Mouse (Mus musculus) neural tube, embryonic 15.5 days (tissue): ENCODE measurements around the gene Celf2. TPM values are rescaled to one million over a fixed set of nuclear protein-coding genes. Genes with fewer than 3 reads are reported as not detected.

Experiments used
- ATAC-seq: fragments of 200-750 bp; cut with Nextera tagmentation; 2 replicates; pipeline ENCODE4 v1.8.0; 2017; ENCODE audit warnings: mild to moderate bottlenecking, moderate TSS enrichment, moderate library complexity; ENCODE audit not compliant: low FRiP score
- H3K27ac ChIP-seq: fragments of 300-500 bp; sonication (generic); replicated peaks from 2 replicates; pipeline ENCODE4 v1.5.1; 2015; ENCODE audit warnings: mild to moderate bottlenecking, inconsistent platforms
- H3K27me3 ChIP-seq: fragments of 300-500 bp; sonication (generic); replicated peaks from 2 replicates; pipeline ENCODE4 v1.6.1; 2015; ENCODE audit warnings: inconsistent platforms
- H3K36me3 ChIP-seq: fragments of 300-500 bp; sonication (generic); 2 replicates; pipeline ENCODE4 v1.6.1; 2015; ENCODE audit warnings: inconsistent platforms
- H3K4me1 ChIP-seq: fragments of 300-500 bp; sonication (generic); 2 replicates; pipeline ENCODE4 v1.6.1; 2015; ENCODE audit warnings: inconsistent platforms
- H3K4me2 ChIP-seq: fragments of 300-500 bp; sonication (generic); 2 replicates; pipeline ENCODE4 v1.6.1; 2015; ENCODE audit warnings: inconsistent platforms, mild to moderate bottlenecking, moderate library complexity
- H3K4me3 ChIP-seq: fragments of 300-500 bp; sonication (generic); replicated peaks from 2 replicates; pipeline ENCODE4 v1.5.1; 2015; ENCODE audit warnings: mild to moderate bottlenecking, inconsistent platforms
- H3K9ac ChIP-seq: fragments of 300-500 bp; sonication (generic); replicated peaks from 2 replicates; pipeline ENCODE4 v1.6.1; 2015; ENCODE audit warnings: mild to moderate bottlenecking, inconsistent platforms
- H3K9me3 ChIP-seq: fragments of 300-500 bp; sonication (generic); replicated peaks from 2 replicates; pipeline ENCODE4 v1.6.1; 2016; ENCODE audit warnings: inconsistent platforms
- WGBS: fragments of 180-500 bp; shearing (Covaris S2); methylation state at CpG from one replicate; pipeline ENCODE4 v1.1.7; 2015; ENCODE audit warnings: mixed read lengths; 5-methylcytosine and 5-hydroxymethylcytosine counted together
- polyA plus RNA-seq: library from polyadenylated mRNA; unstranded; fragments of >200 nt; fragmentation: Nextera tagmentation; extraction: Ambion mirVana; gene quantifications from 2 replicates; pipeline ENCODE4 v1.2.1, GENCODE M21; 2015

Gene Celf2
- polyA plus RNA-seq, 1 experiment from 2014 or later = 120 TPM

DNA sequence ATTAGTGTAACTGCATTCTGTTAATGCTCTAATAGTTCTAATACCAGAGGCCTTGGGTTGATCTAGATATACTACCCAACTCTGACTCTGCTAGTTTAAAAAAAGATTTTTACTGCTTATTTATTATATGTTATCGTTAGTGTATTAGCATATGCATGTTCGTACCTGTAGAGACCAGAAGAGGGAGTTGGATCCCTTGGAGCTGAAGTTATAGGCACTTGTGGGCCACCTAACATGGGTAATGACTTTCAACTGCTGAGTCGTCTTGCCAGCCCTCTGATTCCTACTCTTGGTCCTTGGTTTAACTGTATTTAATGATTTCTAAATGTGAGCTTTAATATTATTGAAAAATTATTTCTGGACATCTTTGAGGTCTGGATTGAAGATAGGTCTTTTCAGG lies 948.0 kb downstream of the Celf2 start:
- WGBS = 95% methylated on average over 3 of the region's 3 CpGs
- H3K27ac ChIP-seq = no peak overlapping the region
- H3K9me3 ChIP-seq = no peaks in the 10 kb centered on the region
- H3K4me3 ChIP-seq = no peak overlapping the region
- H3K9ac ChIP-seq = no peak overlapping the region
- no peak overlapping the region for H3K4me2 ChIP-seq
- no peaks in the 10 kb centered on the region for H3K27me3 ChIP-seq
- H3K4me1 ChIP-seq = no peaks in the 10 kb centered on the region
- ATAC-seq = no peak
- H3K36me3 ChIP-seq = peaks cover 14% of the 10 kb centered on the region; the same call in 1 of the 2 replicates

DNA sequence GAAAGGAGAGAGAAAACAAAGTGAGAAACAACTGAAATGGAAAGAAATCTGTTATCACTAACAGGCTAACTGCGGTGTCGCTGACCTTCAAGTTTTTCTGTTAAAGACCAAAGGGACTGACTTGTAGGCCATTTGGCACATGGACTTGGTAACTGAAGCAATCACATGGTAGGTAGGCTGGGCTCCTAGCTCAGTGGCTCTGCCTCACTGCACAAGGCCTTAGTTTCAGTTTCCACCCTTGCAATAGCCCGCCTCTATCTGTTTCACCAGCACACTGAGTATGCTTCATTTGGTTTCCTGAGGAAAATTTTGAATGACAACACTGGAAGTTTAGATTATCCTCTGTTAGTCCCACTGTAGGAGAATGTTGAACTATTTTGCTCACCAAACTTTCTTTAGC lies 948.6 kb downstream of the Celf2 start:
- Histone ChIP-seq H3K4me2 (no peak overlapping the region), H3K27ac (no peak overlapping the region), H3K36me3 (peaks cover 14% of the 10 kb centered on the region; the same call in 1 of the 2 replicates), H3K4me3 (no peak overlapping the region), H3K4me1 (no peaks in the 10 kb centered on the region), H3K27me3 (no peaks in the 10 kb centered on the region), H3K9ac (no peak overlapping the region), H3K9me3 (no peaks in the 10 kb centered on the region)
- ATAC-seq = no peak
- 96% methylated on average over 3 of the region's 3 CpGs for WGBS

DNA sequence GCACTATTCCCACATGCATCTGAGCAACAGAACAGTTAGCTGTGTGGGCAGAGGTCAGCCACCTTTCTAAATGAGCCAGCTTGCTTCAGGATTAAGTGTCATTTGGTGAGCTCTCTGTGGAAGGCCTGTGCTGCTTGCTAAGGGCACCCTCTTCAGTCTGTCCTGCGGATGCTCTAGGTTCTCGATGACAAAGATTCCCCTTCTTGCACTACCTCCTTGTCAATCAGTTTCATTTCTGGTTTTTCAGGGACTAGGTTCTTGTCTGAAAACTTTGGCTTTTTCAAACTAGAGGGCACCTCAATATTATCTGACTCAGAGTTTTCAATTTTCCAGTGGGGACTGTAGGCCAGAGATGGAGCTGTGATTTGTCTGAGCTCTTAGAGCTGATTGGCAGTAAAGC lies 949.8 kb downstream of the Celf2 start:
- H3K9ac ChIP-seq = no peak overlapping the region
- no peaks in the 10 kb centered on the region for H3K9me3 ChIP-seq
- ATAC-seq = no peak
- no peaks in the 10 kb centered on the region for H3K27me3 ChIP-seq
- H3K27ac ChIP-seq = no peak overlapping the region
- no peak overlapping the region for H3K4me3 ChIP-seq
- WGBS = 95% methylated on average over 2 of the region's 2 CpGs
- H3K4me2 ChIP-seq = no peak overlapping the region
- no peaks in the 10 kb centered on the region for H3K4me1 ChIP-seq
- H3K36me3 ChIP-seq = peaks cover 14% of the 10 kb centered on the region; the same call in 1 of the 2 replicates

DNA sequence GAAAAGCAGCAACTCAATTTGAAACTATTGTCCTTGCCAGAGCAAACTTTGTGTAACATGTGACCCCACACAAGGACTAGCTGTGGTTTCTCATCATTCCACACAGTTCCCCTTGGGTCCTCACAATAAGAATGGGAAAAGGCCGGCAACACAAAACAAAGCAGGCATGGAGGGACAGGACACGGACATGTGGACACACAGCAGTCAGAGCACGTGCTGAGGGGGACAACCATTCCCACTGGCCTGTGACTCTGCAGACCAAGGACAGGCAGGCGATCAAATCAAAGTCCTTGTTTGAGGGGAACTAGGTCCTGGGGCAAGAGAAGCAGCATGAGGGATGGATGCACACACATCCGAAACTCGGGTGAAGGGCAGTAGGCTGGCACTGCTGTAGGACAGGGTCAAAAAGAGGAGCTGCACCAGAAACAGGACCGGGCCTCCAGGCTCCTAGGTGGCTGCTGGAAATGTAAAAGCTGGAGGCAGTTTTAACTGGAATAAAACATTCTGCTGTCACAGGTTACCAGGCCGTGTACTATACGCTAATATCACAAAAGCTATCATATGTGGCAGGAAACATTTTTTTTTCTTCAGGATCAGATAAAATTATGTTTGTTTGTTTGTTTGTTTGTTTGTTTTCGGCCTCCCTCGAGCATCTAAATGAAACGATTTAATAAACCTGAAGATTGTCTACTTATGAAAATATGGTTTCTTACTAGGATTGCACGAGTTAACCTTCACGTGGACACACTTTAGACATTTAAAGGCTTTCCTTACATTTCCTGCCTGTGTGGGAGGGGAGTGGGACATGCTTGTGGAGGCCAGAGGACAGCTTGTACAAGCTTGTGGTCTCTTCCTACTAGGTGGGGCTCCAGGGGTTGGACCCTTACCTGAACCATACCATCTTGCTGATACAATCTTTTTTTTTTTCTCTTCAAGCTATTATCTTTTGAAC lies 950.8 kb downstream of the Celf2 start:
- Histone ChIP-seq H3K27ac (no peak overlapping the region), H3K4me3 (no peak overlapping the region), H3K9me3 (no peaks in the 10 kb centered on the region), H3K4me1 (no peaks in the 10 kb centered on the region), H3K36me3 (peaks cover 14% of the 10 kb centered on the region; the same call in 1 of the 2 replicates), H3K27me3 (no peaks in the 10 kb centered on the region), H3K9ac (no peak overlapping the region), H3K4me2 (no peak overlapping the region)
- ATAC-seq = no peak
- WGBS = 88% methylated on average over 14 of the region's 14 CpGs

DNA sequence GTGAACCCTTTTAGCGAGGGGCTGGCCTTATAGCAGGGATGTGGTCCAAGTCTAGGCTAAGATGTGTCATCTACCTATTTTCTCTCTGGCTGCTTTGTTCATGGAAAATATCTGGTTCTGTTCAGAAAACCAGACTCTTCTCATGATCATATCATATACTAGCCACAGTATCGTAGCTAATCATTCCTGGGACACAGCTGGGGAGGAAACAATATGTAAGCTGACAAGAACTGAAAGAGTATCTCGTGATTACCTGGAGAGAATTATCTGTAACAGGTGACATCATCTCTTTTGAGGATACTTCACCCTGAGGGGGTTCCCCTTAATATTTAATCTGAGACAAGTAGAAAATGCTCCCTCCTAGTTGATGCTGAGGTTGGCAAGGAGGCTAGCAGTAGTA lies 951.6 kb downstream of the Celf2 start:
- no peaks in the 10 kb centered on the region for H3K9me3 ChIP-seq
- no peak overlapping the region for H3K27ac ChIP-seq
- ATAC-seq = no peak
- WGBS = 85% methylated on average over 3 of the region's 3 CpGs
- H3K4me2 ChIP-seq = no peak overlapping the region
- H3K4me3 ChIP-seq = no peak overlapping the region
- no peaks in the 10 kb centered on the region for H3K27me3 ChIP-seq
- peaks cover 18% of the 10 kb centered on the region; the same call in 1 of the 2 replicates for H3K36me3 ChIP-seq
- H3K9ac ChIP-seq = no peak overlapping the region
- H3K4me1 ChIP-seq = no peaks in the 10 kb centered on the region

DNA sequence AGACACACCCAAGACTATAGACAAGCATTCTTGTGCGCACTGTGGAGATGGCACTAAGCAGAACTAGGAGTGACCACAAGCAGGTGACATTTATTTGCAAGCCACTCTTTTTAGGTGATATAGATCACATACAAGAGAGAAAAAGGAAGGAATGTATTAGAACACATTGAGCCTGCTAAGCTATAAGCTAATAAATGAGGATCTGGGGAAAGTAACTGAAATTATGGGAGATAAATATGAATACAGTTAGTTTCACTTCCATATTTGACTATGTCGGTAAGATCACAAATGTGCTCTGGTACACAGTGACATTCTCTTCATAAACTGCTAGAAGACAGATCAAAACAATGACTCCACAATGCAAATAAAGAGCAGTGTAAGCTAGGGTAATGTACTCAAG lies 952.5 kb downstream of the Celf2 start:
- no peak for ATAC-seq
- no peak overlapping the region for H3K4me3 ChIP-seq
- H3K9ac ChIP-seq = no peak overlapping the region
- no peak overlapping the region for H3K4me2 ChIP-seq
- no peaks in the 10 kb centered on the region for H3K27me3 ChIP-seq
- H3K27ac ChIP-seq = no peak overlapping the region
- H3K36me3 ChIP-seq = peaks cover 21% of the 10 kb centered on the region; the same call in 1 of the 2 replicates
- H3K9me3 ChIP-seq = no peaks in the 10 kb centered on the region
- WGBS = 90% methylated on average over 2 of the region's 2 CpGs
- no peaks in the 10 kb centered on the region for H3K4me1 ChIP-seq

DNA sequence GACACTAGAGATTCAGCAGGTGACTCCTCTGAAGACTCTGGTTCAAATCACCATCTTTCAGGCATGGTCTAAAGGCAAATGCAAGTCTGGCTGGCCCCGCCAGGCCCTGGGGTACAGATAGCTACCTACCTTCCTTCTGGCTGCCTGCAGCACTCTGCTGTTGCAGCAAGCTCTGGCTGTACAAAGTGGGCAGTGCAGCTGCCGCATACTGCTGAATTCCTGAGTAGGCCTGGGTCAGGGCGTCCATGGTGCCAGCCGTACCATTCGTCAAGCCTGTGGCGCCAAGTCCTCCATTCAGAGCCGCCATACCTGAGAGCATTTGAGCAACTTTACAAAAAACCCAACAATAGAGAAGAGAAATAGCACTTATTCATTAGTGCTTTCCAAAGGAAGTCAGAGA lies 955.7 kb downstream of the Celf2 start:
- WGBS = 47% methylated on average over 7 of the region's 7 CpGs
- Histone ChIP-seq H3K27ac (no peak overlapping the region), H3K9me3 (no peaks in the 10 kb centered on the region), H3K4me1 (no peaks in the 10 kb centered on the region), H3K4me2 (no peak overlapping the region), H3K27me3 (no peaks in the 10 kb centered on the region), H3K4me3 (no peak overlapping the region), H3K36me3 (peaks cover 7% of the 10 kb centered on the region; the same call in 1 of the 2 replicates), H3K9ac (no peak overlapping the region)
- ATAC-seq = no peak

DNA sequence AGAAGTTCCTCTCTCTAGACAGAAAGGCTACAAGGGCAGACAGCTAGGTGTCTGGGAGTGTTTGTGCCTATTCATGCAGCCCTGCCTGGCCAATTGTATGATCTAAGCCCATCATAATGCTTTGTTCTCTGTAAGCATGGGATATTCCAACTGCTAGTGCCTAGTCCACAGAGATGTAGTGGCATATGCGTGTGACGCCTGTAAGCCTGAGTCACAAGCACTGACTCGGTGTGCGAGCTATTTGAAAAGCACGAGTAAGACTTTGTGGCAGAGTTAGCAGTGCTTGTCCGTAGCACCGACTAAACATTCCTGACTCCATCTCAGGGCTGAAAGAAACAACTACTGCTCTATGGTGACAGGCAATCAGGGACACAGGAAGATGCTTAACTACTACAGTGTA lies 960.1 kb downstream of the Celf2 start:
- Histone ChIP-seq H3K4me1 (peaks cover 19% of the 10 kb centered on the region), H3K27me3 (no peaks in the 10 kb centered on the region), H3K9ac (no peak overlapping the region), H3K36me3 (peaks cover 7% of the 10 kb centered on the region; the same call in 1 of the 2 replicates), H3K9me3 (no peaks in the 10 kb centered on the region), H3K4me2 (no peak overlapping the region), H3K27ac (no peak overlapping the region), H3K4me3 (no peak overlapping the region)
- no peak for ATAC-seq
- WGBS = 88% methylated on average over 7 of the region's 7 CpGs

DNA sequence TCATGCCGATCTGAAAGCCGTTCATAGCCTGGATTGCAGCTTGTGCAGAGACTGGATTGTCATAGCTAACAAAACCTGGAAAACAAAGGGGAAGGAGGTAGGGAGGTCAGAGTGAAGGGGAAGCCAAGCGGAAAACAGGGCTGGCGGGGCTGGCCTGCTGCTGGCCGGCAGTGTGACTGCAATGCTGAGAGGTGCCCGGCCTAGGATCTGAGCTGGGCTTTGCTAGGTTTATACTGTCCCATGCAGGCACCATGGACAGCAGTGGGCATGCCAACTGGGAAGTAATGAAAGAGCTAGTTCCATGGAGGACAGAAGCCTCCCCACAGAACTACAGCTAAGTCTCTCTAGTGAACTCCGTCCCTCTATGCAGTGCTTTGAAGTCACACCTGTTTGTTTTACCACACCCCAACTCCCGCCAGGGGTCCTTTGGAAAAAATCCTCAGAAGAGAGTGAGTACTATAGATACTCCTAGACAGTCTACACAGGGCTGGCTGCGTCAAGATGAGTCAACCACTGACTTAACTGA lies 962.2 kb downstream of the Celf2 start:
- Histone ChIP-seq H3K4me2 (no peak overlapping the region), H3K27me3 (no peaks in the 10 kb centered on the region), H3K27ac (peak overlapping the region; percentile 56), H3K4me3 (no peak overlapping the region), H3K4me1 (peaks cover 19% of the 10 kb centered on the region), H3K9ac (no peak overlapping the region), H3K36me3 (no peaks in the 10 kb centered on the region; the same call in 1 of the 2 replicates), H3K9me3 (no peaks in the 10 kb centered on the region)
- 18% methylated on average over 9 of the region's 9 CpGs for WGBS
- peak; percentile 51 for ATAC-seq

DNA sequence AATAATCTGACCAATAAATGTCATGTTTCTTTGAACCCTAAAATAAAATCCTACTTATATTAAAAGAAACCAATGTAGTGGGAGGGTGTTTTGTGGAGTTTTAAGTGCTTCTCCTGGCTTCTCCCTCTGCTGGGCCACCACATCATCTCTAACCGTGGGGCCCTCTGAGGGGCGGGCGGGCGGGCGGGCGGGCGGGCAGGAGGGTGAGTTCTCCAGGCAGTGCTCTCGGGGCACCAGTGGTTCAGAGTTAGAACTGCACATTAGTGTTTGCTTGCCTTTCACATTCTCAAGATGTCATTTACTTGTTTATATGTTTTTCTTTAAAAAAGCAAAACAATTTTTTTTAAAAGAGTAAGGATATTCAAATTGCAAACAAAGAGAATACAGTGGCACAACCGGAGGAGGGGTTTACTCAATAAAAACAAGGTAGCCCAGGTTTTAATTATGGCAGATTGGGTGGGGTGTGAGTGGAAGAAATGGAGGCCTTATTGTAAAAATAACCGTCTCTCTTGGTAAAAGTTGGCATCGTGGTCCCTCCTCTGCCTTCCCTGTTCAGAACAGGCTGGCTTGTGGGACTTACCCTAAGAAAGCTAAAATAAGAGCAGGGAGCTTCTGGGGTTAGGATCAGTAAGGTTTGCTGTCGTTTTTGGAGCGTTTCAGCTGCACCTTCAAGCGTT lies 962.8 kb downstream of the Celf2 start:
- no peak overlapping the region for H3K4me2 ChIP-seq
- WGBS = 21% methylated on average over 14 of the region's 14 CpGs
- H3K9ac ChIP-seq = no peak overlapping the region
- no peak overlapping the region for H3K4me3 ChIP-seq
- H3K27me3 ChIP-seq = no peaks in the 10 kb centered on the region
- peak; percentile 12; the same call in 1 of the 2 replicates for ATAC-seq
- H3K4me1 ChIP-seq = peaks cover 19% of the 10 kb centered on the region
- H3K9me3 ChIP-seq = no peaks in the 10 kb centered on the region
- no peaks in the 10 kb centered on the region for H3K36me3 ChIP-seq
- H3K27ac ChIP-seq = peak overlapping the region; percentile 56

DNA sequence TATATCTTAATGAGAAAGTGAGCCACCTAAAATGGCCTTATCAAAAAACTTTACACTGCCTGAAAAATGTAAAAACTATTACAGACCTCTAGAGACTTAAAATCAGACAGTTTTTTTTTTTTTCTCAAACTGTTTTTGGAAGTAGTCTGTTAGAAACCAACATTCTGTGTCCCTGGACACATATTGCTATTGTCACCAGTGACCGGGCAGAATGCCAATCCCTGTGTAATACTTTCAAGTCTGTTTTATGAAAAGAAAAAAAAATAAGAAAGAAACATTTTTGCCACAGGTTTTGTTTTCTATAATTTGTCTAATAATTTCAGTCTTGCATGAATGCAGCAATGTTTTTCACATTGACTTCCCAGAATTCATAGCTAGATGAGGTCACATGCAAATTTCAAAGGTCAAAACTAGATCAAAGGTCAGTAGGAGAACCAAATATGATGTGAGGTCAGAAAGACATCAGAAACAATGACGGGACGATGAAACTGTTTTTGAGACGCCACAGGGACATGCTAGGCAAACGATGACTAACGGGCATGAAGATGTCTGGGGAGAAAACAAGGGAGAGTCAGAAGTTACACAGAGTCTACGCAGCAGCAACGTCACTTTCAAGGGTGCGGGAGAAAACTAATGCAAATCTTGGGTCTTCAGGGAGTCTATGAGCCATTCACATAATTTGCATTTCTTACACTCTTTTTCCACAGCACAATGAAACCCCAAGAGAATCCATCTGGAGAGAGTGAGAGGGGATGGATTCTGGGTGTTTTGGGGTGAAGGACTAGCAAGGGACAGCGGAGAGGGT lies 964.0 kb downstream of the Celf2 start:
- peaks cover 3% of the 10 kb centered on the region; the same call in 1 of the 2 replicates for H3K36me3 ChIP-seq
- no peaks in the 10 kb centered on the region for H3K9me3 ChIP-seq
- no peak overlapping the region for H3K4me3 ChIP-seq
- no peak overlapping the region for H3K9ac ChIP-seq
- peaks cover 19% of the 10 kb centered on the region for H3K4me1 ChIP-seq
- no peaks in the 10 kb centered on the region for H3K27me3 ChIP-seq
- WGBS = 36% methylated on average over 10 of the region's 10 CpGs
- no peak overlapping the region for H3K4me2 ChIP-seq
- no peak overlapping the region for H3K27ac ChIP-seq
- ATAC-seq = no peak
